Mouse (Mus musculus): ENCODE measurements around the gene Lefty1.

- TF ChIP-seq CTCF (conservative IDR thresholded peaks at IDR 0.05; ENCODE audit: low read length) = no peak
- TF ChIP-seq NANOG (IDR thresholded peaks at IDR 0.05; ENCODE audit: borderline replicate concordance, low read length) = no peak
Measured at GRCm38 (mm10) chr1:180945001-180945980, 10.5 kb downstream of the Lefty1 start.

Data from E14TG2a.4 (cell line).